Mouse (Mus musculus): ENCODE data around the gene Rabgap1l. TPM values are rescaled to one million over a fixed set of nuclear protein-coding genes. Genes with fewer than 3 reads are reported as not detected.

Gene Rabgap1l
- polyA plus RNA-seq, 1 experiment from 2014 or later: 10.1 TPM

DNA sequence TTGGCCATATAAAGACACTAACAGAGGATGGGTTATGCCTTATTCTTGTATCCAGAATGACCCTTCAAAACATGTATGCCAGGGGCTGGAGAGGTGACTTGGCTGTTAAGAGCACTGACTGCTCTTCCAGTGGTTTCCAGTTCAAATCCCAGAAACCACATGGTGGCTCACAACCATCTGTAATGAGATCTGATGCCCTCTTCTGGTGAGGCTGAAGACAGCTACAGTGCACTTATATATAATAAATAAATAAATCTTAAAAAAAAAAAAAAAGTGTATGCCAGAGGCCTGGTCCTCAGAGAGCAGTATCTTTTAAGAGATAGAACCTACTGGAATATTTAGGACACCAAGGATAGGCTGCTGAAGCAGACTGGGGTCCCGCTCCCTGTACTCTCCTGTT, 414.6 kb downstream of the Rabgap1l start:
- ATAC-seq (replicated peaks; ENCODE audit: low FRiP score): no peak

DNA sequence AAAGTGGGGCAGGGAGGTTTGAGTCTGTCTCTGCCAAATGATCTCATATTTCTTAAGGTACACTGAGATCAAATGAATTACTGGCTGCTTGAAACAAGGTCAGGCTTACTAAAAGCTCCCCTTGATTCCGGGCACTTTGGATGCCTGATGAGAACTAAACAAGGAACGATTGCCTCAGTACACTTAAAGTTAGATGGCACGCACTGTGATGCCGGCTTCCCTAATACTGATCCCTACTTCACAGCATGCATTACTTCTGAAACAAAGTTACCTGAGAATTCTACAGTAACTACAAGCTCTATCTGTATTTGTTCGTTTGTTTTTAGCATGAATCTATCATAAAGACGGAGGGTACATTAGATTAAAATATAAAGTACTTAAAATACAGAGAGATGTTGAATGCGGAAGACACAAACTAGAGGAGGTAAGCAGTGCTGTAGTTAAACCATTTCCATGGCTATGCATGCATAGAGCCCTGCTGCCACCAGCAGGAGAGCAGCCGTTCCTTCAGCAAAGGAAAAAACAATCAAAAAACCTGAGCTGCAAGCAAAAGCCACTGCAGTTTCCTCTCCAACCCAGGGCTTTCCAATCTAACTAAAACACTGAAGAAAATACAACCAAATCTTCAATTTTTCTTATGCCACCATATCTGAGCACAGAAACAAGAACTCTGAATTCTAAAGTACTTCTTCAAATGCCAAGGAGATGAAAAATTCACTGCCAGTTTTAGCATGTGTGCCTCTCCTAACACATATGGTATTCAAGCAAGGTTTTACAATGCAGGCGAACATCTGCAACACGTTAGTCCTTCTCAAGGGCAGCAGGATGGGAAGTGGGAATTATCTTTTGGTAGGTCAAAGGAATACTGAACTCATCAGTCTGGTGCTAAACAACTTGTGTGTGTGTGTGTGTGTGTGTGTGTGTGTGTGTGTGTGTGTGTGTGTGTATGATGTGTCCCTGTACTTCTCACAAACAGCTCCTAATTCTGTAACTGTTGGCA, 415.4 kb downstream of the Rabgap1l start:
- no peaks in the 10 kb centered on the region for H3K4me1 ChIP-seq
- no peaks in the 10 kb centered on the region for H3K27me3 ChIP-seq
- H3K9ac ChIP-seq: no peak overlapping the region
- H3K4me2 ChIP-seq: no peak overlapping the region
- no peaks in the 10 kb centered on the region for H3K9me3 ChIP-seq (replicated peaks)
- ATAC-seq (replicated peaks; ENCODE audit: low FRiP score): no peak; the same call in 1 of the 2 replicates
- H3K36me3 ChIP-seq: no peaks in the 10 kb centered on the region
- H3K27ac ChIP-seq: no peak overlapping the region
- 53% methylated on average over 10 of the region's 10 CpGs for WGBS
- no peak overlapping the region for H3K4me3 ChIP-seq (replicated peaks)

More for the DNA sequence above, 414.6 kb downstream of the Rabgap1l start:
- no peak overlapping the region for H3K27ac ChIP-seq
- no peaks in the 10 kb centered on the region for H3K4me1 ChIP-seq
- H3K9ac ChIP-seq: no peak overlapping the region
- no peaks in the 10 kb centered on the region for H3K27me3 ChIP-seq
- no peak overlapping the region for H3K4me3 ChIP-seq (replicated peaks)
- no peak overlapping the region for H3K4me2 ChIP-seq
- H3K36me3 ChIP-seq: no peaks in the 10 kb centered on the region
- no peaks in the 10 kb centered on the region for H3K9me3 ChIP-seq (replicated peaks)
- WGBS: 100% methylated on average over 1 of the region's 1 CpGs

DNA sequence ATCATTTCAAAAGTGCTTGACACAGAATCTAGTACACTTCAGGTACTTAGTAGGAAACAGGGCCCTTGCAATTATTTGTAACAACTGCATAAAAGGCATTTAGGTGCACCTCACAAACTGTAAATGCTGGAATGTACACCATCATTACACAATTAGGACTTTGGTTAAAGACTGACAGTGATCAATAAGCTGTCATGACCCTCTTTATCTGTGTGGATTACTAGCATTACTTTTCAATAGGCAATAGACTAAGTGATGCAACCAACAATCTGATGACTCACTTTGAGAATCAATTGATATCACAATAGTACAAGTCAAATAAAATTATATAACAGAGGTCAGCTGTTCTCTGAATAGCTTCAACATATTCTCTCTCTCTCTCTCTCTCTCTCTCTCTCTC, 418.5 kb downstream of the Rabgap1l start:
- Histone ChIP-seq H3K9me3 (replicated peaks) (no peaks in the 10 kb centered on the region), H3K4me3 (replicated peaks) (no peak overlapping the region), H3K27me3 (no peaks in the 10 kb centered on the region), H3K9ac (no peak overlapping the region), H3K27ac (no peak overlapping the region), H3K4me1 (no peaks in the 10 kb centered on the region), H3K36me3 (no peaks in the 10 kb centered on the region), H3K4me2 (no peak overlapping the region)
- ATAC-seq (replicated peaks; ENCODE audit: low FRiP score): no peak

DNA sequence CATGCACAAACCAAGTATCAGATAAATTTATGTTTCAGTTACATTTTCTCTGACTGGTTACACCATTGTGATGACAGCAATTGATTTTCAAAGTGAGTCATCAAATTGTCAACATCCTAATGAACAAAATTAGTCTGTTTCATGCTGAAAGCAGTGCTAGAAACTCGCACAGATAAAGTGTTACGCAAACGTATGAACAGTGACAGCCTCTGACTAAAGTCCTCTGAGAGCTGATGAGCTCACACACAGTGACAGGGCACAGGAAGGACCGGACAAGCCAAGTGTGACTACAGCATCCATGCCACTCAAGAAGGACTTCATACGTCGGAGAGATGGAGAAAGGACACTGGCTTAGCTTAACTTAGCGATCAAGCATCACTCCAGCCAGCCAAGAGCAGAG, 419.7 kb downstream of the Rabgap1l start:
- WGBS: 85% methylated on average over 7 of the region's 7 CpGs
- no peaks in the 10 kb centered on the region for H3K36me3 ChIP-seq
- no peaks in the 10 kb centered on the region for H3K27me3 ChIP-seq
- H3K4me2 ChIP-seq: no peak overlapping the region
- no peaks in the 10 kb centered on the region for H3K9me3 ChIP-seq (replicated peaks)
- H3K27ac ChIP-seq: no peak overlapping the region
- H3K9ac ChIP-seq: no peak overlapping the region
- H3K4me1 ChIP-seq: no peaks in the 10 kb centered on the region
- H3K4me3 ChIP-seq (replicated peaks): no peak overlapping the region
- ATAC-seq (replicated peaks; ENCODE audit: low FRiP score): no peak

DNA sequence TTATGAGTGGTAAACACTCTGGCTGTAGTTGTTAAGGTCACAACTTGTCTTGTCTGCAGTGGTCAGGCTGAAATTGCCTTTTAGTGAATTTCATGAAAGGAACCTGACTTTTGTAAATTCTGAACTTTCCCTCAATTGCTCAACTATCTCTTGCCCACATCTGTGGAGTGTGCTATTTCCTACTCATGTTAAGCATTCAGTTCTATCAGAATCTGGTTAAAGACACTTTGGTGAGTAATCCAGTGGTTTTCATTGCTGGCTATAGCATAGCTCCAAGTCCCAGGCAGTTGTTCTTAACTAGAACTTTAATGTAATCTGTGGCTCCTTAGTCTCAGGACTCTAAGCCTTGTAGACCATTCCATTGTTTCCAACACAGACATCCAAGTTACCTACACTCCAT, 421.3 kb downstream of the Rabgap1l start:
- Histone ChIP-seq H3K27me3 (no peaks in the 10 kb centered on the region), H3K4me1 (no peaks in the 10 kb centered on the region), H3K4me3 (replicated peaks) (no peak overlapping the region), H3K4me2 (no peak overlapping the region), H3K9me3 (replicated peaks) (no peaks in the 10 kb centered on the region), H3K9ac (no peak overlapping the region), H3K27ac (no peak overlapping the region), H3K36me3 (no peaks in the 10 kb centered on the region)
- no peak for ATAC-seq (replicated peaks; ENCODE audit: low FRiP score)

DNA sequence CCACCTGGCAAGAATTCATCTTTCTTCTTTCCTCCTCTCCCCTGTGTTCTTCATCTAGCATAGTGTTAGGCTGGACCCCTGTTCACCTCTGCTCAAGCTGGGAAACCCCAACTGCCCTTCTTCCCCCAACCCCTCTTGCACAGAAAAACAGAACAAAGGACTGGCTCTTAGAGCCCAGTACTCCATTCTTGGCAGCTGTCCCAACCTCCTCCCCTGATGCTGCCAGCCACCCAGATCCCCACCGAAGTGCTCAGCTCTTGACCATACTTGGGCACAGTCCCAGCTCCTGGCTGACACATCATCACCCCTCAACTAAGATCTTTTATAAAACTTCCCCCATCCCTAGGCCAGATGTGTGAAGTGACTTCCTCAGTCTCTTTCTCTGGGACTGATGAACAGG, 422.5 kb downstream of the Rabgap1l start:
- H3K27me3 ChIP-seq: no peaks in the 10 kb centered on the region
- no peak overlapping the region for H3K4me2 ChIP-seq
- no peak overlapping the region for H3K9ac ChIP-seq
- no peak overlapping the region for H3K27ac ChIP-seq
- H3K4me3 ChIP-seq (replicated peaks): no peak overlapping the region
- no peaks in the 10 kb centered on the region for H3K36me3 ChIP-seq
- WGBS: 57% methylated on average over 1 of the region's 1 CpGs
- H3K9me3 ChIP-seq (replicated peaks): no peaks in the 10 kb centered on the region
- no peak for ATAC-seq (replicated peaks; ENCODE audit: low FRiP score)
- H3K4me1 ChIP-seq: no peaks in the 10 kb centered on the region

DNA sequence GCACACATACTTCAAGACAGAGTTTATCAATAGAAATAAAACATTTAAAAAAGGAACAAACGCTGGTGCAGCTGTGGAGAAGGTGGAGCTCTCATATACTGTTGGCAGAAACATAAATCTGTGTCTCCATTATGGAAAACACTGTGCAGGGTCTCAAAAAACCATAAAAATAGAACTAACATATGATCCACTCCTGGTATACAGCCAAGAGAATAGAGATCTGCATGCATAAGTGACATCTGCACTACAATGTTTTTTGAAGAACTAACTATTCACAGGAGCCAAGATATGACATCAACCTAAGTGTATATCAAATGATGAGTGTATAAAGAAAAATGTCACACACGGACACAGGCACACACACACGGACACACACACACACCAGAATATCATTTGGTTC, 426.4 kb downstream of the Rabgap1l start:
- H3K4me2 ChIP-seq: no peak overlapping the region
- H3K9me3 ChIP-seq (replicated peaks): no peaks in the 10 kb centered on the region
- H3K4me3 ChIP-seq (replicated peaks): no peak overlapping the region
- no peak overlapping the region for H3K27ac ChIP-seq
- H3K27me3 ChIP-seq: no peaks in the 10 kb centered on the region
- H3K9ac ChIP-seq: no peak overlapping the region
- H3K36me3 ChIP-seq: no peaks in the 10 kb centered on the region
- 68% methylated on average over 3 of the region's 3 CpGs for WGBS
- no peak for ATAC-seq (replicated peaks; ENCODE audit: low FRiP score)
- H3K4me1 ChIP-seq: no peaks in the 10 kb centered on the region

DNA sequence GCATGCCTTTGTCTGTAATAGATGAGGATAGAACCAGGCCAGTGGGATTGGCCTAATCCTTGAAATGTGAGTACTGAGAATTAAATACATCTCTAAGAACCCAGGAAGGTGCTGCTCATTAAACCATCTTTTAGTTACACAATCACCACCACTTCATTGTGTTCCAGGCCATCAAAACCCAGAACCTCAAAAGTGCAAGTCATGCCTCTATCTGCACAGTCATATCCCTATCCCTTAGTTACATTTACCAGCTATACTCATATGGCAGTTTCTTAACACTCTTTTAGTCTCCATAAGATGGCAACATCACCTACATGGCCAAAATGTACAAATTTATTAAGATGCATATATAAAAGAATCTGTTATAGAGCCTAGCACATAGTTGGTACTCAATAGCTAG, 435.7 kb downstream of the Rabgap1l start:
- peaks cover 1% of the 10 kb centered on the region for H3K4me1 ChIP-seq
- H3K27me3 ChIP-seq: no peaks in the 10 kb centered on the region
- no peak for ATAC-seq (replicated peaks; ENCODE audit: low FRiP score)
- H3K36me3 ChIP-seq: no peaks in the 10 kb centered on the region
- no peak overlapping the region for H3K4me2 ChIP-seq
- H3K27ac ChIP-seq: no peak overlapping the region
- no peak overlapping the region for H3K4me3 ChIP-seq (replicated peaks)
- no peaks in the 10 kb centered on the region for H3K9me3 ChIP-seq (replicated peaks)
- no peak overlapping the region for H3K9ac ChIP-seq

DNA sequence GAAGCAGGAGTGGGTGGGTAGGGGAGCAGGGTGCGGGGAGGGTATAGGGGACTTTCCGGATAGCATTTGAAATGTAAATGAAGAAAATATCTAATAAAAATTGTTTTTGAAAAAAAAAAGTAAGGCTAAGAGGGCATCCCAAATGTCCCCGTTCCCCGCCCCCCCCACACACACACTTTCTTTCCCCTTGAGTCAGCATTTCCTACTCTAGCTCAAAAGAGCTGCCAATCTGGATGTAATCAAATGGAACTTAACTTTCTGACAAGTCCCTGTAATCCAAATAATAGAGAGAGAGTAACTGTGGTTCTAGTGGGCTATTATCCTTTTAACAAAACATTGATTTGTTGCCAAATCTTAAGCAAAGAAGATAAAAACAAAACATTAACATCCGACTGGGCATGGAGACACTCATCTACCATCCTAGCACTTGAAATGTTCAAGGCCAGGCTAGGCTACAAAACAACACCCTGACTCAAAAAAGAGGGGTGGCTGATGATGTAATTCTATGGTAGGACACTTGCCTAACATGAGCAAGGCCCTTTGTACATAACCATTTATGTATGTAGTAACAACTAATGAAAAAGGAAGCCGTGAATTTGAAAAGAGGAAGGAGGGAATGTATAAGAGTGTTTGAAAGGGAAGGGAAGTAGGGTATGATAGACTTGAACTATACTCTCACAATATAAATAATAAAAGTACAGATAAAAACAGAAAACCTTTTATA, 439.1 kb downstream of the Rabgap1l start:
- WGBS: 86% methylated on average over 6 of the region's 6 CpGs

DNA sequence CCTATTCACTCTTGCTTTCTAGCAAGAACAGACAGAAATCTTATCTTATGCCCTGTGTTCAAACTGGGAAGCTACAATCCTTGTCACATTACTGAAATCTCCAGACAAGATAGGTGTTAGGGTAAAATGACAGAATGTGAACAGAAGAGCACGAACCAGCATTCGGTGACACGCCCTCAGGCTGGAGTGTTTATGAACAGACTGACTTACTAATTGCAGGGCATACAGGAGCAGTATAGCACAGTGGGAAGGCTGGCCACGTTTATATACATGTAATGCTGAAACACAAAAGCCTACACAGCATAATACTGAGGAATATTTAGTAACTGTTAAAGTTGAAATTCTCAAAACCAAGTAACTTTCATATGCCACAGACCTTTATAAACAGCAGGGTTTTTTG, 440.7 kb downstream of the Rabgap1l start:
- H3K4me1 ChIP-seq: peaks cover 14% of the 10 kb centered on the region
- H3K27ac ChIP-seq: no peak overlapping the region
- H3K4me3 ChIP-seq (replicated peaks): peak overlapping the region; percentile 43; the same call in 1 of the 2 replicates
- H3K4me2 ChIP-seq: peak overlapping the region; percentile 70
- no peaks in the 10 kb centered on the region for H3K27me3 ChIP-seq
- H3K9me3 ChIP-seq (replicated peaks): no peaks in the 10 kb centered on the region
- peak; percentile 23; the same call in 1 of the 2 replicates for ATAC-seq (replicated peaks; ENCODE audit: low FRiP score)
- H3K36me3 ChIP-seq: no peaks in the 10 kb centered on the region
- WGBS: 51% methylated on average over 4 of the region's 4 CpGs
- no peak overlapping the region for H3K9ac ChIP-seq

More for the DNA sequence above, 439.1 kb downstream of the Rabgap1l start:
- Histone ChIP-seq H3K4me3 (replicated peaks) (no peak overlapping the region), H3K9ac (no peak overlapping the region), H3K36me3 (no peaks in the 10 kb centered on the region), H3K27ac (no peak overlapping the region), H3K27me3 (no peaks in the 10 kb centered on the region), H3K4me1 (peaks cover 14% of the 10 kb centered on the region), H3K4me2 (no peak overlapping the region), H3K9me3 (replicated peaks) (no peaks in the 10 kb centered on the region)
- ATAC-seq (replicated peaks; ENCODE audit: low FRiP score): no peak

DNA sequence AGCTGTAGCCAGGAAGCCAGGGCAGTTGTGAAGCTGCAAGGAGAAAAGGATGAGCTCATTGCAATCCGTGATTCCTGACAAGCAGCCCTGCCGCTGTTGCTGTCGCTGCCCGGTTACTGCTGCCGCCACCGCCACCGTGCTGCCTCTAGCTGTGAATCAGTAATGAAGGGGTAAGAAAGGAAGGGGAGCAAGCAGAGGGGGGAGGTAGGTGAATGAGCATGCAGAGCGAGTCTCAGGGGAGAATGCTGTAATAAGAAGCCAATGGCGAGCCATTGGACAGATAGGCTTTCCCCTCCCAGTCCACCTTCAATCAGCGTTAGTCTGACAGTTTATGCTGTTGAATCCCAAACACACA, 441.2 kb downstream of the Rabgap1l start:
- peak; percentile 90 for ATAC-seq (replicated peaks; ENCODE audit: low FRiP score)
- no peak overlapping the region for H3K27ac ChIP-seq
- no peaks in the 10 kb centered on the region for H3K9me3 ChIP-seq (replicated peaks)
- no peaks in the 10 kb centered on the region for H3K27me3 ChIP-seq
- 0% methylated on average over 10 of the region's 10 CpGs for WGBS
- peak overlapping the region; percentile 43 for H3K4me3 ChIP-seq (replicated peaks)
- H3K4me1 ChIP-seq: peaks cover 14% of the 10 kb centered on the region
- peak overlapping the region; percentile 43 for H3K9ac ChIP-seq
- no peaks in the 10 kb centered on the region for H3K36me3 ChIP-seq
- peak overlapping the region; percentile 70 for H3K4me2 ChIP-seq

DNA sequence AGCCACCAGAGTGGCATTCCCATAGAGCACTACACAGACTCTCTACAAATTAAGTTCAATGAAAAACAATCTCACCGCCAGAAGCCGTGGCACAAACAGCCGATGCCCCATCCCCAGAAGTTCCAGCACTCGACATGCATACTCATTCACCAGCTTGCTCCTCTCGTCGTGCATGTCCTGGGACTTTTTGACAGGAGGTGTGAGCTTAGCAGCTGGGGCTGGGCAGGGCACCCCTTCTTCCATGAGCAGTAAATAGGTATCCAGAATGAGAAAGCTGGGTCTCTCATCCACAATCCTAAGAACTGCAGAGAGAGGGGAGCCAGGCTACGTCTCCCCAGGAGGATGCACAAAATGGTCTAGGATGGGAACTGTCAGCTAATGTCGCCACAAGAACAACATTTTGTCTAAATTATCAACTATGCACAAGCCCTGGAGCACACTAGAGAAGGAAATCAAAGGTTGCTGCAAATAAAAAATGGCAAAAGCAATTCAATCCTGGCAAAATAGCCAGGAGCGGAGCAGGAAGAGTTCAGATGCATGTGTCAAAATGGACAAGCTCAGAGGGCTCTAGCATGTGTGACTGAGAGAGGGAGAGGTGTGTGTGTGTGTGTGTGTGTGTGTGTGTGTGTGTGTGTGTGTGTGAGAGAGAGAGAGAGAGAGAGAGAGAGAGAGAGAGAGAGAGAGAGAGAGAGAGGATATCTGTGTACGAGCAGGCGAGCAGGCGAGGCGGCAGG, 441.7 kb downstream of the Rabgap1l start:
- Histone ChIP-seq H3K27ac (no peak overlapping the region), H3K36me3 (no peaks in the 10 kb centered on the region), H3K9me3 (replicated peaks) (no peaks in the 10 kb centered on the region), H3K4me2 (peak overlapping the region; percentile 70), H3K4me3 (replicated peaks) (peak overlapping the region; percentile 43), H3K27me3 (no peaks in the 10 kb centered on the region), H3K9ac (peak overlapping the region; percentile 43), H3K4me1 (peaks cover 14% of the 10 kb centered on the region)
- 18% methylated on average over 13 of the region's 13 CpGs for WGBS
- peak; percentile 52; the same call in 1 of the 2 replicates for ATAC-seq (replicated peaks; ENCODE audit: low FRiP score)
